Mouse (Mus musculus) mouse trophoblast stem cell (cell line): Measurements from ENCODE around the gene Pop4.

ENCODE experiments used
- in situ Hi-C, 2 experiments: fragments of 300-500 bp; cut with MseI, MboI; formaldehyde crosslinking; loops; 2 replicates in 1 of 2; 3 replicates in 1 of 2; pipeline ENCODE4 v1.15.1; 2025

Gene Pop4

GRCm38 (mm10) chr7:38219526-38219925, 51.7 kb downstream of the Pop4 start:
- in situ Hi-C loops: no loop called here

DNA sequence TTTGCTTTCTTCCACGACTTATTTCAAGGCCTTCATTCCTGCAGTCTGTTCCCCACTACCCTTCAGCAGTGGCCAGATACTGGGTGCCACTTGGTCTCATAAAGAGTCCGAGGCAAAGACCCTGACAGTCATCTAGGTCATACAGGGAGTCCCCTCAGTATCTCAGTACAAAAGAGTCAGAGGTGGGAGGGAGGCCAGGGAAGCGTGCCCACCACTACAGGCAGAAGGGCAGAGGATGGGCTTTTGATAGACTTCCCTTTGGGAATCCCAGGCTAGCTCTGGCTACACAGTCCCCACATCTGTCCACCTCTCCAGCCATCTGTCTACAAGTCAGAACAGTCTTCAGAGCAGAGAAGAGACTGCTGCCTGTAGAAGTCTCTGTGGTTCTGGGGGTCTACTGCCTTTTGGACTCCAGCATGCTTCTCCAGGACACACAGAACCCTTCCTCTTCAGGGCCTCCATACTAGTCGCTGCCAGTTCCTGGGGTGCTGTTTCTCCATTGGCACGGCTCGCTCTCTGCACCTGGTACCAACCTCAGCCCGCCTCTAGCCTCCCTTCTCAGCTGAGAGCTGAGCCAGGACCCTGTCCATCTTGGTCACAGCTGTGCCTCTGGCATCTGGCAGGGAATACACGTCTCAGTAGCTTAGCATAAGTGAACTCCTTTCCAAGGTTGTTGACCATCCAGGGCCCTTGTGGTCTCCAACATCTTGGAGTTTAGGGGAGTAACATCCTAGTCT, 52.4 kb downstream of the Pop4 start:
- in situ Hi-C loops: no loop called here

DNA sequence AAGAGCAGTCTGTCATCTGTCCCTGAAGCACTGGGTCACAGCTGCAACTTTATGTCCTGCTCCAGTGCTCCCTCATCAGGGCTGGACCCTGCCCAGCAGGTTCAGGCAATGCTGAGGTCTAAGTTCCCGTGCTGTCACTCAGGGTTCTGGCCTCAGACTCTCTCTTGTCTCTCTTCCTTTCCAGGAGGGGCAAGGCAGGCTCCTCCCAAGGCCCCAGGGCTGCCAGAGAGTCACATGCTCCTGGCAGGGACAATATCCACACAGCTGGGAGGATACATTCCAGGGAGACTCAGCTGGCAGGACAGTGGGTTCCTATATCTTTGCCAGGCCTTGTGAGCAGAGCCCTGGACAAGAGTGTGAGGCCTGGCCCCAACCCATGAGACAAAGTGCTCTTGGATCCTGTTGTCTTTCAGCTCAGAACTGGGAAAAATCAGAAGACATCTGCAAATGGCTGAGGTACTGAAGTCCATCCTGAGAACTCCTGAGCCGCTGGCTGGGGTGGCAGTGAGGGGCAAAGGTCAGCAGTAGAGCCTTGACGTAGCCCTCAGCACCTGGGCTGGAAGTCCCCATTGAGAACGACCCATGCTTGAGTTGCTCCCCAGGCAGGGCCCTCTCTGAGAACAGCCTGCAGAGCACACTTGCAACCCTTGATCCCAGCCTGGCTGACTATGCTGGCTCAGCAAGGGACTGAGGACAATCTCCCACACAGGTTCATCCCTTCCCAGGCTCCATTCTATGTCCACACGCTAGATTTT, 53.6 kb downstream of the Pop4 start:
- in situ Hi-C loops: no loop called here

DNA sequence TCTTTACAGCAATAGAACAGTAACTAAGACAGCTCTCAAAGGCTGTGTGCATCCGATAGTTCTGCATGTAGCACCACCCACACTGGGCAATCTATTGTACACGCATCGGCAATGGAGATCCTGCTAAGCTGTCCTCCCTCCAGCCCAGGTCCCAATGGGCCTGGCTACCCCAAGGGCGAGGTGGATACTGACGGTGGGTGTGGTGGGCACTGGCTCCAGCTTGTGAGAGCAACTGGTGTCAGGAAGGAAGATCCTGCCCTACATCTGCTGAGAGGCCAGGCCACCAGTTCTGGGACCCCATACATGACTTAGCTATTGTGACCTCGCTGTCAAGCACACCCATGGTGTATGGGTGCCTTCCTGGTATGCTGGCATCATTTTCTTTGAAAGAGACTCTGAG, 55.5 kb downstream of the Pop4 start:
- in situ Hi-C loops: no loop called here

GRCm38 (mm10) chr7:38215281-38215680, 55.9 kb downstream of the Pop4 start:
- in situ Hi-C loops: no loop called here

- in situ Hi-C loops: no loop called here
These were observed 56.6 kb downstream of the Pop4 start for GRCm38 (mm10) chr7:38214473-38215214.

DNA sequence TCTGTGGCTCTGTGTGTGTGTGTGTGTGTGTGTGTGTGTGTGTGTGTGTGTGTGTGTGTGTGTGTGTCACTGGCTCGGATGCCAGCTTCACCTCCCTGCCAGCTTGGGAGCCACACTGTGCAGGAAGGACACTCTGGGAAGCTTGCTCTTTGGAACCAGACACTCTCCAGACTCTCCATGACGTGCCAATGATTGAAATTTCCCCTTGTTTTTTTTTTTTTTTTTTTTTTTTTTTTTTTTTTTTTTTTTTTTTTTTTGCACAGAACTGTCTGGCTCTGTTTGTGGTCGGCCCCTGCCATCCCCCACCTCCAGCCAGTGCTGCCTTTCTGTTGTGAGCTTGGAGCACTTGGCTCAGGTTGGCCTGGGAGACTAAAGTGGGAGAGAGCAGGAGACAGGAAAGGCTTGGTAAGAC, 58.6 kb downstream of the Pop4 start:
- in situ Hi-C loops: no loop called here
